Comparison of ENCODE assay signal across 8 mouse cellular contexts in the genomic region with DNA sequence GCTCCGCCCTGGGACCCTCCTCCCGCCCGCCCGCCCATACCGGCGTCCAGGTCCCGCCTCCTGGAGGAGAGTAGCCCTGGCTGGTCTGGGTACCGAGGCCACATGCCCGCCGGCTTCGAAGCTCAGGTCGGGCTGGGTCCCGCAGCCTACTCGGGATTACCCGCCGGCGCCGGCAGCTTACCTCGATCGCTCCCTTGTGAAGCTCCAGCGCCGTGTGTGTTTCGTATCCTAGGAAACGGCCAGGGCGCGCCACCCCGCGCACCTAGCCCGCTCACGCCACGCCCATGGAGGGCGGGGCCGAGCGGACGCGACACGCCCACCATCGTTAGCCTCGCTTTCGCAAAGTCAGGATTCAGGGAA. TPM values are rescaled to one million over a fixed set of nuclear protein-coding genes. Genes with fewer than 3 reads are reported as not detected.
DNase-seq lines count a peak whose midpoint lies in the region; ATAC-seq lines count a peak whose summit lies in the region.

TSS of gene Mak (minus strand) at position 286 of the 360 bp plus-strand sequence.

- H3K36me3 ChIP-seq in hindbrain, embryonic 14.5 days (replicated peaks; ENCODE audit: control insufficient read depth, insufficient read depth), result no peaks in the 10 kb centered on the region

- peak within 1 kb of the TSS; percentile 10; the same call in 1 of the 2 replicates for H3K9ac ChIP-seq in hindbrain, embryonic 14.5 days

- peaks cover 14% of the 10 kb centered on the region for H3K27me3 ChIP-seq in hindbrain, embryonic 14.5 days (ENCODE audit: control insufficient read depth, insufficient read depth, low read length)

- peaks cover 2% of the 10 kb centered on the region; the same call in 1 of the 2 replicates for H3K4me1 ChIP-seq in brown adipose tissue, adult 24 weeks (ENCODE audit: control insufficient read depth, insufficient read depth, insufficient read length, low read length)
- H3K4me1 ChIP-seq in hindbrain, embryonic 14.5 days (replicated peaks; ENCODE audit: control insufficient read depth, insufficient read depth, low read length), result no peaks in the 10 kb centered on the region

- peak; percentile 84 for ATAC-seq in CD4-positive, CD25-positive, alpha-beta regulatory T cell, adult 4 months
- ATAC-seq in erythroid progenitor cell, adult 5-6 weeks (replicated peaks; ENCODE audit: low FRiP score, poor library complexity, severe bottlenecking), result peak; percentile 92
- peak; percentile 91 for ATAC-seq in hindbrain, embryonic 14.5 days (ENCODE audit: low FRiP score)

- H3K27ac ChIP-seq in brown adipose tissue, adult 24 weeks (replicated peaks; ENCODE audit: low read depth, low read length), result no peak within 1 kb of the TSS
- H3K27ac ChIP-seq in hindbrain, embryonic 14.5 days, result no peak within 1 kb of the TSS

- no peaks in the 10 kb centered on the region for H3K9me3 ChIP-seq in hindbrain, embryonic 14.5 days (ENCODE audit: control insufficient read depth, low read length)

- DNase-seq in hindbrain, embryonic 14.5 days (ENCODE audit: low spot score), result peak; percentile 83
- DNase-seq in layer of hippocampus, postnatal 36 days, result peak; percentile 43 to 49
- DNase-seq in lung, postnatal 14 days, result peak; percentile 63
- peak; percentile 85 for DNase-seq in retina, postnatal 1 day
- DNase-seq in thymus, postnatal 36 days, result peak; percentile 50 to 60

- under 1% methylated on average over 37 of the region's 40 CpGs for WGBS in hindbrain, embryonic 14.5 days

- H3K4me3 ChIP-seq in brown adipose tissue, adult 24 weeks (ENCODE audit: insufficient read depth, low read depth, low read length), result peak within 1 kb of the TSS; percentile 45
- peak within 1 kb of the TSS; percentile 42 for H3K4me3 ChIP-seq in hindbrain, embryonic 14.5 days (replicated peaks; ENCODE audit: low read length)

- peak within 1 kb of the TSS; percentile 78 for H3K4me2 ChIP-seq in hindbrain, embryonic 14.5 days (replicated peaks)

RNA-seq across cellular contexts. Expression of gene Mak, which starts in this region (rescaled TPM):
- polyA plus RNA-seq in CD4-positive, CD25-positive, alpha-beta regulatory T cell, adult 4 months (2017; shearing (Covaris generic)), result under 1 TPM in 1 of 2 experiments, not detected in 1; 0.07 TPM
- not detected in 2 replicates for polyA plus RNA-seq in brown adipose tissue, adult 24 weeks (2012; ENCODE audit: insufficient read depth, insufficient read length, missing spikeins)
- total RNA-seq in erythroid progenitor cell, adult 5-6 weeks (2015; ENCODE audit: low replicate concordance), result not detected in 2 replicates
- total RNA-seq in erythroid progenitor cell, adult 5-6 weeks (2017; ENCODE audit: low replicate concordance), result not detected in 2 replicates
- polyA plus RNA-seq in hindbrain, embryonic 14.5 days (2014; fragmentation: Nextera tagmentation; extraction: Ambion mirVana), result 2.6 and 2.7 TPM in 2 replicates
- total RNA-seq in layer of hippocampus, postnatal 36 days (2021), result 1 to 10 TPM in 1 of 2 experiments, under 1 TPM in 1; 0.52 to 1.0 TPM

Comparison
In these comparisons a context has a peak if more than half of its experiments do, and no peak if none do; other contexts are left out.
1. Peak in ATAC-seq in CD4-positive, CD25-positive, alpha-beta regulatory T cell, adult 4 months; RNA of the gene not detected or under 1 TPM.
2. Peak in ATAC-seq in erythroid progenitor cell, adult 5-6 weeks; RNA of the gene not detected or under 1 TPM.